16 mouse cellular contexts compared by ENCODE assay signal in the genomic region with DNA sequence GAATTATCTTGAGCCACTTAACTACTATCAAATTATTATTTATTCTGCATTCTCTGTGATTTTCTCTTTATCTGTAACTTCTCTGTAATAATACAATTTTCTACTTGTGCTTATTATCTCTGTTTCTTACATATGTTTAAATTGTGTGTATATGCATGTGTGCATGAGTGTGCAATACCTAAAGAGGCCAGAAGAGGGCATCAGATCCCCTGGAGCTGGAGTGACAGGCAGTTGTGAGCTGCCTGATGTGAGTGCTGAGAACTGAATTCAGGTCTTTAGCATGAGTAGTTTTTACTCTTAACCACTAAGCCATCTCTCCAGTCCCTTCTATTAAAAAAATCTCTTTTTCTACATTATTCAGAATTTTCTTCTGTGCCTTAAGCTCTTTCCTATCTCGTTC.
A peak's percentile ranks its signal among the peaks of the same experiment; 100 is the strongest.
DNase-seq lines count a peak whose midpoint lies in the region; ATAC-seq and TF ChIP-seq lines count a peak whose summit lies in the region.
"Had no signal": no experiment of that assay in that cellular context is flagged by ENCODE, and none has a peak within 500 bp of the region (broad histone marks: within the 10 kb centered on the region; RNA-seq: fewer than 3 reads in every experiment).

No protein-coding gene starts in this region.

- no peak overlapping the region for H3K27ac ChIP-seq in heart, embryonic 11.5 days (ENCODE audit: low read depth, low read length)
- no peak overlapping the region for H3K27ac ChIP-seq in lung, postnatal 0 days (ENCODE audit: low read length)
- no peak overlapping the region for H3K27ac ChIP-seq in ES-E14 (ENCODE audit: insufficient read depth, low read depth, low read length, poor library complexity, severe bottlenecking)
- H3K27ac ChIP-seq: hindbrain, embryonic 15.5 days; liver, embryonic 15.5 days; neural tube, embryonic 12.5 days had no signal

- TF ChIP-seq CTCF in lung, postnatal 0 days (IDR thresholded peaks at IDR 0.05) = peak; percentile 28

- DNase-seq in heart, adult 11 months = peak; percentile 45
- DNase-seq in lung, postnatal 0 days (ENCODE audit: low spot score) = no peak
- DNase-seq in lung, adult 18-20 months = no peak
- no peak for DNase-seq in ES-E14 (ENCODE audit: low read depth, low spot score)
- DNase-seq in induced T-regulatory cell, adult 2 months (ENCODE audit: low read depth) = peak; percentile 3
- DNase-seq in urinary bladder, adult 18-20 months (ENCODE audit: low spot score in 2 of 2) = no peak
- no peak for DNase-seq in layer of hippocampus, adult 9-11 months
- DNase-seq: cerebellum, adult 11-12 months; left cerebral cortex, postnatal 4 days; right cerebral cortex, postnatal 4 days had no signal

- no peak overlapping the region for H3K4me2 ChIP-seq in heart, embryonic 11.5 days
- H3K4me2 ChIP-seq in lung, postnatal 0 days (replicated peaks; ENCODE audit: low read depth, low read length) = no peak overlapping the region
- H3K4me2 ChIP-seq: hindbrain, embryonic 15.5 days; liver, embryonic 15.5 days; neural tube, embryonic 12.5 days had no signal

- H3K36me3 ChIP-seq in heart, embryonic 11.5 days (ENCODE audit: control insufficient read depth, insufficient read depth, low read length) = no peaks in the 10 kb centered on the region
- H3K36me3 ChIP-seq in lung, postnatal 0 days (ENCODE audit: insufficient read depth, low read length) = no peaks in the 10 kb centered on the region
- H3K36me3 ChIP-seq in ES-E14 (ENCODE audit: control insufficient read depth, insufficient read depth, low read length, poor library complexity, severe bottlenecking) = no peaks in the 10 kb centered on the region
- H3K36me3 ChIP-seq: hindbrain, embryonic 15.5 days; liver, embryonic 15.5 days; neural tube, embryonic 12.5 days had no signal

- 83% methylated on average over 1 of the region's 1 CpGs for WGBS in heart, embryonic 11.5 days (ENCODE audit: insufficient replicate concordance)
- 68% methylated on average over 1 of the region's 1 CpGs for WGBS in lung, postnatal 0 days

- no peak overlapping the region for H3K4me3 ChIP-seq in heart, embryonic 11.5 days (ENCODE audit: low read depth, low read length)
- no peak overlapping the region for H3K4me3 ChIP-seq in lung, postnatal 0 days (ENCODE audit: low read depth, low read length)
- no peak overlapping the region for H3K4me3 ChIP-seq in ES-E14 (ENCODE audit: insufficient read depth in 1 of 2, low read depth in 1 of 2, low read length in 2 of 2, poor library complexity in 1 of 2, severe bottlenecking in 1 of 2)
- H3K4me3 ChIP-seq: hindbrain, embryonic 15.5 days; liver, embryonic 15.5 days; neural tube, embryonic 12.5 days had no signal

- in situ Hi-C loops in ES-E14 (cut with MboI; ENCODE audit: low sequenced_read_pairs in 2 of 2, unreplicated experiment in 2 of 2) = no loop called here

- H3K4me1 ChIP-seq in heart, embryonic 11.5 days (ENCODE audit: control insufficient read depth, insufficient read depth, low read length) = no peaks in the 10 kb centered on the region
- no peaks in the 10 kb centered on the region for H3K4me1 ChIP-seq in lung, postnatal 0 days (ENCODE audit: insufficient read depth, low read depth, low read length)
- H3K4me1 ChIP-seq in ES-E14 (ENCODE audit: control insufficient read depth in 2 of 2, insufficient read depth in 2 of 2, low read length in 2 of 2, poor library complexity in 1 of 2) = no peaks in the 10 kb centered on the region
- H3K4me1 ChIP-seq: hindbrain, embryonic 15.5 days; liver, embryonic 15.5 days; neural tube, embryonic 12.5 days had no signal

- H3K27me3 ChIP-seq in heart, embryonic 11.5 days (ENCODE audit: control insufficient read depth, insufficient read depth, low read length) = no peaks in the 10 kb centered on the region
- no peaks in the 10 kb centered on the region for H3K27me3 ChIP-seq in lung, postnatal 0 days (replicated peaks; ENCODE audit: insufficient read depth, low read length)
- H3K27me3 ChIP-seq: hindbrain, embryonic 15.5 days; liver, embryonic 15.5 days; neural tube, embryonic 12.5 days had no signal

- no peak for TF ChIP-seq EP300 in lung, postnatal 0 days (IDR thresholded peaks at IDR 0.05)

- ATAC-seq in heart, embryonic 11.5 days (replicated peaks; ENCODE audit: insufficient number of reproducible peaks, low FRiP score, low TSS enrichment) = no peak
- ATAC-seq in lung, postnatal 0 days = no peak
- ATAC-seq: forebrain, embryonic 16.5 days; midbrain, embryonic 16.5 days had no signal

- no peak overlapping the region for H3K9ac ChIP-seq in heart, embryonic 11.5 days (ENCODE audit: low read depth, low read length)
- no peak overlapping the region for H3K9ac ChIP-seq in lung, postnatal 0 days (replicated peaks; ENCODE audit: low read depth)
- no peak overlapping the region for H3K9ac ChIP-seq in ES-E14 (ENCODE audit: insufficient read depth, low read depth, low read length, poor library complexity, severe bottlenecking)
- H3K9ac ChIP-seq: hindbrain, embryonic 15.5 days; liver, embryonic 15.5 days; neural tube, embryonic 12.5 days had no signal

- no peaks in the 10 kb centered on the region for H3K9me3 ChIP-seq in heart, embryonic 11.5 days (replicated peaks; ENCODE audit: control insufficient read depth, low read length)
- no peaks in the 10 kb centered on the region for H3K9me3 ChIP-seq in lung, postnatal 0 days (ENCODE audit: low read length)
- no peaks in the 10 kb centered on the region for H3K9me3 ChIP-seq in ES-E14 (ENCODE audit: control insufficient read depth, insufficient read depth, low read depth, low read length)
- H3K9me3 ChIP-seq: hindbrain, embryonic 15.5 days; liver, embryonic 15.5 days; neural tube, embryonic 12.5 days had no signal

TF ChIP-seq in ES-E14, 5 proteins besides CTCF, POLR2A, EP300 and RAD21:
- TF ChIP-seq ZC3H11A (IDR thresholded peaks at IDR 0.05; ENCODE audit: borderline replicate concordance, low read depth, low read length) (peak; percentile 34; the same call in 1 of the 2 replicates), MAFK (IDR thresholded peaks at IDR 0.05; ENCODE audit: insufficient read depth, low read depth, low read length) (no peak)

Comparison
In these comparisons a context has a peak if more than half of its experiments do, and no peak if none do; other contexts are left out.
1. DNase-seq: peak in heart, adult 11 months (single experiment) and induced T-regulatory cell, adult 2 months (single experiment); none in lung, postnatal 0 days (single experiment), lung, adult 18-20 months (0 of 2), ES-E14 (single experiment), urinary bladder, adult 18-20 months (0 of 2) and layer of hippocampus, adult 9-11 months (single experiment).